Mouse (Mus musculus) thymus, adult 2 months (tissue): ENCODE measurements around the gene Nutf2-ps1.

Experiments
- CTCF ChIP-seq: fragments of 200-500 bp; IDR thresholded peaks from 2 replicates; pipeline ENCODE4 v1.5.1; 2012; ENCODE audit warnings: mild to moderate bottlenecking, control low read depth, low read length, moderate library complexity, borderline replicate concordance; ENCODE audit not compliant: control insufficient read depth, poor library complexity, insufficient read depth; ENCODE audit errors: extremely low read depth
- POLR2A ChIP-seq: fragments of 200-500 bp; IDR thresholded peaks from 2 replicates; pipeline ENCODE4 v1.6.1; 2012; ENCODE audit warnings: mild to moderate bottlenecking, low read length, control low read depth, moderate library complexity; ENCODE audit not compliant: control insufficient read depth, poor library complexity, insufficient read depth; ENCODE audit errors: extremely low read depth

GRCm38 (mm10) chr19:53573151-53573550 is 15.7 kb downstream of the Nutf2-ps1 start:
- TF ChIP-seq CTCF (no peak), POLR2A (no peak)
